Mouse (Mus musculus): ENCODE data around the gene Mgmt. TPM values are rescaled to one million over a fixed set of nuclear protein-coding genes. Genes with fewer than 3 reads are reported as not detected.

The Mgmt gene
- polyA plus RNA-seq, 1 experiment from 2014 or later = 1.5 TPM

DNA sequence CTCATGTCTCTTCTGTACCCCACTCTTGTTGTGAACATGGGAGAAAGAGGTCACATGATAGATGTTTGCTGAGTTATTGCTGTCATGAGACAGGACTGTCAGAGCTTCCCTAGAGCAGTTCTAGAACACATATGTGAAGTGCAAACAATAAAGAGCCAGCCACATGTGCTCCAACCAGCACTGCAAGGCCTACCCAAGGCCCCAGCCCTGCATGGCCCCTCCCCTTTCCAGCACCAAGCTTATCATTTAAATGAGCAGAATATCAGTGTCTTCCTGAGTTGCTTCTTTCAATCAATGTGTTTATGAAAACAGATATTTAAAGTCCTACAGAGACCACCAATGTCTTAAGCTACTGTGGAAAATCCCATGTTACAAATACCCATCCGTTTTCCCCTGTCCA is 201.3 kb downstream of the Mgmt start:
- no peak for DNase-seq
- ATAC-seq (ENCODE audit: low FRiP score, low TSS enrichment) = no peak
- WGBS = 78% methylated on average over 1 of the region's 1 CpGs

DNA sequence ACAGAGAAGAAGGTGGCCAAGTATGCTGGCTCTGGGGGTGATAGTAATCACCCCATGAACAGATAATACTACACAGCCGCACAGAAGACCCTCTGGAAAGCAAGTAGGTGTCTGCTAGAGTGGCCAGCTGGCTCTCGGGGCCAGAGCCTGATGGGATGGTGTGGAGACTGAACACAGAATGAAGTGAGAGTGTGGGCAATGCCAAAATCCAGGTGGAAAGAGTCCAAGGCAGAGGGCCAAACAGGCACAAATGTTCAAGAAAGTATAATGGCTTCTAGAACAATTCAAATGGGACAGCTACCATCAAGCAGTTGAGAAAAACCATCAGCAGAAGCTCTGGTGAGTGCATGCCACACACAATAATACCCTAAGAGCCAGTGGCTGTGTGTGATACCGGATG is 205.4 kb downstream of the Mgmt start:
- WGBS = 84% methylated on average over 3 of the region's 3 CpGs
- H3K27ac ChIP-seq (replicated peaks; ENCODE audit: low read depth, low read length) = no peak overlapping the region
- H3K4me3 ChIP-seq (replicated peaks; ENCODE audit: low read depth, low read length) = no peak overlapping the region

More for the DNA sequence above, 201.3 kb downstream of the Mgmt start:
- Histone ChIP-seq H3K27me3 (ENCODE audit: control insufficient read depth, insufficient read depth, low read length) (no peaks in the 10 kb centered on the region), H3K9ac (replicated peaks; ENCODE audit: low read length) (no peak overlapping the region), H3K4me3 (replicated peaks; ENCODE audit: low read depth, low read length) (no peak overlapping the region), H3K4me1 (ENCODE audit: control insufficient read depth, insufficient read depth, low read length) (peaks cover 10% of the 10 kb centered on the region), H3K9me3 (ENCODE audit: control insufficient read depth, low read length) (no peaks in the 10 kb centered on the region), H3K27ac (replicated peaks; ENCODE audit: low read depth, low read length) (no peak overlapping the region), H3K4me2 (ENCODE audit: low read length) (no peak overlapping the region), H3K36me3 (ENCODE audit: control insufficient read depth, insufficient read depth, low read length) (no peaks in the 10 kb centered on the region)

GRCm38 (mm10) chr7:137102606-137103195 is 208.3 kb downstream of the Mgmt start:
- peak; percentile 76 for DNase-seq
- H3K27ac ChIP-seq (replicated peaks; ENCODE audit: low read depth, low read length) = no peak overlapping the region
- WGBS = 34% methylated on average over 10 of the region's 10 CpGs
- no peak overlapping the region for H3K4me3 ChIP-seq (replicated peaks; ENCODE audit: low read depth, low read length)
- H3K9ac ChIP-seq (replicated peaks; ENCODE audit: low read length) = no peak overlapping the region
- H3K4me1 ChIP-seq (ENCODE audit: control insufficient read depth, insufficient read depth, low read length) = peaks cover 10% of the 10 kb centered on the region
- no peaks in the 10 kb centered on the region for H3K9me3 ChIP-seq (ENCODE audit: control insufficient read depth, low read length)
- H3K27me3 ChIP-seq (ENCODE audit: control insufficient read depth, insufficient read depth, low read length) = no peaks in the 10 kb centered on the region
- no peak; the same call in 1 of the 2 replicates for ATAC-seq (ENCODE audit: low FRiP score, low TSS enrichment)
- H3K36me3 ChIP-seq (ENCODE audit: control insufficient read depth, insufficient read depth, low read length) = no peaks in the 10 kb centered on the region
- no peak overlapping the region for H3K4me2 ChIP-seq (ENCODE audit: low read length)

More for the DNA sequence above, 205.4 kb downstream of the Mgmt start:
- DNase-seq (no peak), ATAC-seq (ENCODE audit: low FRiP score, low TSS enrichment) (no peak)
- Histone ChIP-seq H3K4me1 (ENCODE audit: control insufficient read depth, insufficient read depth, low read length) (peaks cover 10% of the 10 kb centered on the region), H3K4me2 (ENCODE audit: low read length) (no peak overlapping the region), H3K27me3 (ENCODE audit: control insufficient read depth, insufficient read depth, low read length) (no peaks in the 10 kb centered on the region), H3K36me3 (ENCODE audit: control insufficient read depth, insufficient read depth, low read length) (no peaks in the 10 kb centered on the region), H3K9me3 (ENCODE audit: control insufficient read depth, low read length) (no peaks in the 10 kb centered on the region), H3K9ac (replicated peaks; ENCODE audit: low read length) (no peak overlapping the region)

DNA sequence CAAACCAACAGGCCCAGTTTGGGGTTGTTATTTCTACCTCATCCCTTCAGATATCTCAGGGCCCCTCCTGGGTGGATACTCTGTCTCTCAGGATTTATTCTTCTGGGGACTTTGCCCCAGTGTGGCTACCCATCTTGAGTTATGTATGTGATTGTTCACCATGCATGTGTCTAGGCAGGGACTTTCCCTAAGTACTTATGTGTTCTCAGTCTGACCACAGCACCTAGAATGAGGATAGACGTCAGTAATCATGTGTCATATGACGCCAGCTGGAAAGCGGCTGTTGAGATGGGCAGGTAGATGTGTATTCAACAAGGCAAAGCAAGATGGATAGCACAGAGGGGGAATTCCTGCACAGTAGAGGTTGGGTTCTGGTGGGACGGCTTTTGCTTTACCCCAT is 217.7 kb downstream of the Mgmt start:
- no peak for DNase-seq
- Histone ChIP-seq H3K4me2 (ENCODE audit: low read length) (no peak overlapping the region), H3K4me3 (replicated peaks; ENCODE audit: low read depth, low read length) (no peak overlapping the region), H3K9me3 (ENCODE audit: control insufficient read depth, low read length) (peaks cover 17% of the 10 kb centered on the region), H3K27ac (replicated peaks; ENCODE audit: low read depth, low read length) (no peak overlapping the region), H3K9ac (replicated peaks; ENCODE audit: low read length) (no peak overlapping the region), H3K36me3 (ENCODE audit: control insufficient read depth, insufficient read depth, low read length) (no peaks in the 10 kb centered on the region), H3K4me1 (ENCODE audit: control insufficient read depth, insufficient read depth, low read length) (no peaks in the 10 kb centered on the region), H3K27me3 (ENCODE audit: control insufficient read depth, insufficient read depth, low read length) (no peaks in the 10 kb centered on the region)
- no peak for ATAC-seq (ENCODE audit: low FRiP score, low TSS enrichment)
- 94% methylated on average over 4 of the region's 4 CpGs for WGBS

DNA sequence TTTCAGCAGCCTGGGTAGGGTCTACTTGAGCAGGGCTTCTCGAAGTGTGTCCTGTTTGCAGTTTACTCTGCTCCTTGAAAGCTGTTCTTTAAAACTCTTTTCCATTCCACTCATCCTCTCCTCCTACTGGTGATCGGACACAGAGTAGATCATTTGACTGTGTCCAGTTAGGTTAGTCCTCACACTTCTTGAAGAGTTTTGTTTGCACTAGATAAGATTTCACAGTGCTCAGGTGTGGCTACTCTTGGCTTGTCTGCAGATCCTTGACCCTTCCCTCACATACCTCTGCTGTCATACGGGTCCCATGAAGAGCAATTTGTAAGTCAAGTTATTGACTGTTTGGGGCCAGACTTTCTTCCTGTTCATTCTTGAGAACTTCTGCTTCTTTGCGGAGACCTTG is 221.8 kb downstream of the Mgmt start:
- no peak overlapping the region for H3K4me3 ChIP-seq (replicated peaks; ENCODE audit: low read depth, low read length)
- ATAC-seq (ENCODE audit: low FRiP score, low TSS enrichment) (no peak), DNase-seq (no peak)
- WGBS = 92% methylated on average over 4 of the region's 4 CpGs
- peaks cover 8% of the 10 kb centered on the region for H3K4me1 ChIP-seq (ENCODE audit: control insufficient read depth, insufficient read depth, low read length)
- H3K4me2 ChIP-seq (ENCODE audit: low read length) = no peak overlapping the region
- H3K27me3 ChIP-seq (ENCODE audit: control insufficient read depth, insufficient read depth, low read length) = no peaks in the 10 kb centered on the region
- H3K36me3 ChIP-seq (ENCODE audit: control insufficient read depth, insufficient read depth, low read length) = no peaks in the 10 kb centered on the region
- H3K9me3 ChIP-seq (ENCODE audit: control insufficient read depth, low read length) = peaks cover 17% of the 10 kb centered on the region
- no peak overlapping the region for H3K9ac ChIP-seq (replicated peaks; ENCODE audit: low read length)
- H3K27ac ChIP-seq (replicated peaks; ENCODE audit: low read depth, low read length) = no peak overlapping the region

- Histone ChIP-seq H3K4me2 (ENCODE audit: low read length) (no peak overlapping the region), H3K9ac (replicated peaks; ENCODE audit: low read length) (no peak overlapping the region), H3K27me3 (ENCODE audit: control insufficient read depth, insufficient read depth, low read length) (no peaks in the 10 kb centered on the region), H3K9me3 (ENCODE audit: control insufficient read depth, low read length) (no peaks in the 10 kb centered on the region), H3K4me1 (ENCODE audit: control insufficient read depth, insufficient read depth, low read length) (peaks cover 9% of the 10 kb centered on the region), H3K4me3 (replicated peaks; ENCODE audit: low read depth, low read length) (no peak overlapping the region), H3K36me3 (ENCODE audit: control insufficient read depth, insufficient read depth, low read length) (no peaks in the 10 kb centered on the region), H3K27ac (replicated peaks; ENCODE audit: low read depth, low read length) (peak overlapping the region; percentile 45; the same call in 1 of the 2 replicates)
- ATAC-seq (ENCODE audit: low FRiP score, low TSS enrichment) = no peak
- 71% methylated on average over 16 of the region's 16 CpGs for WGBS
- peak; percentile 28 for DNase-seq
Measured at GRCm38 (mm10) chr7:137121243-137121858, 226.9 kb downstream of the Mgmt start.

DNA sequence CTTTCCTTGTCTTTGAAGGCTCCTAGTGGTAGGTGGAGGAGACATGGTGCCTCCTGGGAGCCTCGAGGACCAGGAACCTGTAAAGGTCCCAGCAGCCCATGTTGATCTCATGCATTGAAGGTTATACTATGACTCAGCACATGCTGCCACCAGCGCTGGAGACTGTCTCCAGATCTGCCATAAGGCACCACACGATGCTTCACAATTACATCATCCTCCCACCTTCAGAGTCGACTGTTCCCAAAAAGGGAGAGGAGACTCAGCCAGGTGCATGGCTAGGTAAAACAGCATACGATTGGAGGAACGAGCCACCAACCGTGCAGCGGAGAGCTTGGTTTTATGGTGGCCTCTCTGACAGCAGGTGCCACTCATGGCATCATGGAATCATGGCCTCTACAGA is 234.3 kb downstream of the Mgmt start:
- H3K4me2 ChIP-seq (ENCODE audit: low read length) = no peak overlapping the region
- H3K27ac ChIP-seq (replicated peaks; ENCODE audit: low read depth, low read length) = no peak overlapping the region
- DNase-seq (no peak), ATAC-seq (ENCODE audit: low FRiP score, low TSS enrichment) (no peak)
- no peak overlapping the region for H3K4me3 ChIP-seq (replicated peaks; ENCODE audit: low read depth, low read length)
- no peak overlapping the region for H3K9ac ChIP-seq (replicated peaks; ENCODE audit: low read length)
- H3K9me3 ChIP-seq (ENCODE audit: control insufficient read depth, low read length) = no peaks in the 10 kb centered on the region
- no peaks in the 10 kb centered on the region for H3K4me1 ChIP-seq (ENCODE audit: control insufficient read depth, insufficient read depth, low read length)
- no peaks in the 10 kb centered on the region for H3K27me3 ChIP-seq (ENCODE audit: control insufficient read depth, insufficient read depth, low read length)
- WGBS = 90% methylated on average over 8 of the region's 8 CpGs
- H3K36me3 ChIP-seq (ENCODE audit: control insufficient read depth, insufficient read depth, low read length) = no peaks in the 10 kb centered on the region

DNA sequence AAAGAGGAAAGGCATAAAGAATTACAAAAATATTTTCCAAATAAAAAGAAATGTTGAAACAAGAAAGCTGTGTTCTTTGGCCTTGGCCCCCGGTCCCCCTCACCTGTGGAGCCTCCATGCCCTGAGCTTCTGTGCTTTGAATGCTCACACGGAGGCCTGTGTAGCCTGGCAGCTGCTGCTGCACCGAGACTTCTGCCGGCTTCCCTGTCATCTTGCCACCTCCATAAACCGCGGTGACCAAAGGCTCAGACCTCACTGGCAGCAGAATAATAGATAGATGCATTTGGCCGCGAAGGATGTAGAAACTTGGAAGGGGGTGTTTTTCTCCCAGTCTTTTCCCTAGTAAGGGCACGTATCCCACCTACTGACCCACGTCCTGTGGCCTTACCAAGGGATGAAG is 235.8 kb downstream of the Mgmt start:
- ATAC-seq (ENCODE audit: low FRiP score, low TSS enrichment) (no peak), DNase-seq (no peak)
- no peak overlapping the region for H3K27ac ChIP-seq (replicated peaks; ENCODE audit: low read depth, low read length)
- H3K9me3 ChIP-seq (ENCODE audit: control insufficient read depth, low read length) = no peaks in the 10 kb centered on the region
- no peak overlapping the region for H3K4me3 ChIP-seq (replicated peaks; ENCODE audit: low read depth, low read length)
- H3K27me3 ChIP-seq (ENCODE audit: control insufficient read depth, insufficient read depth, low read length) = no peaks in the 10 kb centered on the region
- no peaks in the 10 kb centered on the region for H3K4me1 ChIP-seq (ENCODE audit: control insufficient read depth, insufficient read depth, low read length)
- no peak overlapping the region for H3K4me2 ChIP-seq (ENCODE audit: low read length)
- no peaks in the 10 kb centered on the region for H3K36me3 ChIP-seq (ENCODE audit: control insufficient read depth, insufficient read depth, low read length)
- WGBS = 78% methylated on average over 10 of the region's 10 CpGs
- H3K9ac ChIP-seq (replicated peaks; ENCODE audit: low read length) = no peak overlapping the region

- Histone ChIP-seq H3K9ac (replicated peaks; ENCODE audit: low read length) (no peak overlapping the region), H3K4me2 (ENCODE audit: low read length) (no peak overlapping the region), H3K4me1 (ENCODE audit: control insufficient read depth, insufficient read depth, low read length) (no peaks in the 10 kb centered on the region), H3K27me3 (ENCODE audit: control insufficient read depth, insufficient read depth, low read length) (no peaks in the 10 kb centered on the region), H3K27ac (replicated peaks; ENCODE audit: low read depth, low read length) (no peak overlapping the region), H3K36me3 (ENCODE audit: control insufficient read depth, insufficient read depth, low read length) (no peaks in the 10 kb centered on the region), H3K9me3 (ENCODE audit: control insufficient read depth, low read length) (no peaks in the 10 kb centered on the region), H3K4me3 (replicated peaks; ENCODE audit: low read depth, low read length) (no peak overlapping the region)
- ATAC-seq (ENCODE audit: low FRiP score, low TSS enrichment) = no peak
- DNase-seq = no peak
- 88% methylated on average over 5 of the region's 5 CpGs for WGBS
Measured at GRCm38 (mm10) chr7:137131957-137132356, 237.5 kb downstream of the Mgmt start.
